Mouse (Mus musculus) spleen, adult 12 weeks (tissue): Measurements from ENCODE around the gene Dusp8.
A peak's percentile ranks its signal among the peaks of the same experiment; 100 is the strongest.
"Not testable (repeated sequence)": the region's sequence is repeated elsewhere in the genome, so short reads cannot be mapped to it uniquely, and the experiment has no call there.

Experiments used
- DNase-seq: peaks from one replicate; pipeline ENCODE4 v3.0.0; 2022; ENCODE audit warnings: low spot score

The Dusp8 gene

GRCm38 (mm10) chr7:142095183-142095931, at the start of gene Dusp8:
Dusp8 (minus strand) TSS chr7:142095843.
- peak; percentile 87 for DNase-seq

- DNase-seq: no peak
Measured at GRCm38 (mm10) chr7:142144507-142144906, 48.9 kb upstream of the Dusp8 start, which contains the start of gene Gm45337. Gm45337 (minus strand) TSS chr7:142144607.

GRCm38 (mm10) chr7:142143506-142144010, 47.9 kb upstream of the Dusp8 start:
- DNase-seq: not testable (repeated sequence)

- DNase-seq: no peak
Measured at GRCm38 (mm10) chr7:142140696-142141095, 45.1 kb upstream of the Dusp8 start.

- DNase-seq: not testable (repeated sequence)
Measured at GRCm38 (mm10) chr7:142135934-142136333, 40.3 kb upstream of the Dusp8 start, which contains the start of gene Gm39115. Gm39115 (minus strand) TSS chr7:142136034.

GRCm38 (mm10) chr7:142134206-142134995, 38.8 kb upstream of the Dusp8 start:
- DNase-seq: no peak

- no peak for DNase-seq
Measured at GRCm38 (mm10) chr7:142128843-142129242, 33.2 kb upstream of the Dusp8 start.

- DNase-seq: not testable (repeated sequence)
Measured at GRCm38 (mm10) chr7:142120629-142121028, 25.0 kb upstream of the Dusp8 start, which contains the start of gene Gm45618. Gm45618 (minus strand) TSS chr7:142120729.

- DNase-seq: no peak
Measured at GRCm38 (mm10) chr7:142119632-142120031, 24.0 kb upstream of the Dusp8 start.

- DNase-seq: no peak
Measured at GRCm38 (mm10) chr7:142104747-142105146, 9.1 kb upstream of the Dusp8 start.

- DNase-seq: peak; percentile 77
Measured at GRCm38 (mm10) chr7:142097776-142098175, 2.1 kb upstream of the Dusp8 start.

GRCm38 (mm10) chr7:142096701-142097100, 1.1 kb upstream of the Dusp8 start:
- no peak for DNase-seq

- DNase-seq: peak; percentile 56
Measured at GRCm38 (mm10) chr7:142094301-142095143, 1.1 kb downstream of the Dusp8 start.

GRCm38 (mm10) chr7:142093696-142094240, 1.9 kb downstream of the Dusp8 start:
- DNase-seq: no peak

- DNase-seq: no peak
Measured at GRCm38 (mm10) chr7:142092991-142093390, 2.7 kb downstream of the Dusp8 start.

- no peak for DNase-seq
Measured at GRCm38 (mm10) chr7:142091848-142092247, 3.8 kb downstream of the Dusp8 start.

GRCm38 (mm10) chr7:142089648-142090447, 5.8 kb downstream of the Dusp8 start:
- DNase-seq: no peak

- peak; percentile 47 for DNase-seq
Measured at GRCm38 (mm10) chr7:142088886-142089285, 6.8 kb downstream of the Dusp8 start.

GRCm38 (mm10) chr7:142087069-142087652, 8.5 kb downstream of the Dusp8 start:
- DNase-seq: peak; percentile 48
